Mouse (Mus musculus): ENCODE results near the gene Edf1. TPM values are rescaled to one million over a fixed set of nuclear protein-coding genes. Genes with fewer than 3 reads are reported as not detected.

The Edf1 gene
- total and polyA plus RNA-seq, 3 experiments = 188 to 215 (median 202) TPM

- TF ChIP-seq UBTF (IDR thresholded peaks at IDR 0.05; ENCODE audit: low read depth, low read length) = no peak
- peak; percentile 49 for TF ChIP-seq HCFC1 (IDR thresholded peaks at IDR 0.05; ENCODE audit: low read depth, low read length)
- no peak for TF ChIP-seq MAZ (IDR thresholded peaks at IDR 0.05; ENCODE audit: low read depth, low read length)
- TF ChIP-seq ZC3H11A (IDR thresholded peaks at IDR 0.05; ENCODE audit: low read depth, low read length) = no peak
- TF ChIP-seq NELFE (IDR thresholded peaks at IDR 0.05; ENCODE audit: low read depth, low read length) = no peak
- no peak for TF ChIP-seq NRF1 (IDR thresholded peaks at IDR 0.05; ENCODE audit: low read depth, low read length)
- TF ChIP-seq USF2 (conservative IDR thresholded peaks at IDR 0.05; ENCODE audit: low read depth, low read length) = peak; percentile 81
- no peak for TF ChIP-seq CTCF (conservative IDR thresholded peaks at IDR 0.05 in 1 of 2, IDR thresholded peaks at IDR 0.05 in 1 of 2; ENCODE audit: low read depth in 2 of 2, low read length in 2 of 2)
- TF ChIP-seq JUND (conservative IDR thresholded peaks at IDR 0.05; ENCODE audit: low read depth, low read length) = no peak
- peak; percentile 89 for TF ChIP-seq USF1 (IDR thresholded peaks at IDR 0.05; ENCODE audit: low read depth, low read length)
- peak; percentile 31; the same call in 1 of the 2 replicates for TF ChIP-seq SIN3A (IDR thresholded peaks at IDR 0.05; ENCODE audit: low read length)
- TF ChIP-seq KAT2A (IDR thresholded peaks at IDR 0.05; ENCODE audit: insufficient replicate concordance, low read length) = no peak
- no peak; the same call in 1 of the 2 replicates for TF ChIP-seq SMC3 (IDR thresholded peaks at IDR 0.05; ENCODE audit: low read depth, low read length)
- TF ChIP-seq BHLHE40 (IDR thresholded peaks at IDR 0.05; ENCODE audit: low read depth, low read length) = peak; percentile 99
- no peak; the same call in 1 of the 2 replicates for TF ChIP-seq IRF4 (IDR thresholded peaks at IDR 0.05; ENCODE audit: low read depth, low read length)
- TF ChIP-seq MAFK (IDR thresholded peaks at IDR 0.05; ENCODE audit: insufficient replicate concordance, low read length) = no peak
- TF ChIP-seq JUN (IDR thresholded peaks at IDR 0.05; ENCODE audit: insufficient read depth, low read depth, low read length) = 0 out of 2 replicates have a peak, but pooled peaks have one; percentile 9
- TF ChIP-seq POLR2AphosphoS2 (IDR thresholded peaks at IDR 0.05; ENCODE audit: low read depth, low read length) = no peak
- TF ChIP-seq PAX5 (IDR thresholded peaks at IDR 0.05; ENCODE audit: low read length) = no peak
- TF ChIP-seq TBP (conservative IDR thresholded peaks at IDR 0.05; ENCODE audit: low read depth, low read length) = peak; percentile 69
- no peak for TF ChIP-seq CHD2 (IDR thresholded peaks at IDR 0.05; ENCODE audit: low read length)
- peak; percentile 77 for TF ChIP-seq EP300 (IDR thresholded peaks at IDR 0.05; ENCODE audit: low read length)
Observed at GRCm38 (mm10) chr2:25534178-25534865, 23.3 kb upstream of the Edf1 start (continued).

- Histone ChIP-seq H3K4me1 (ENCODE audit: control insufficient read depth in 1 of 2, insufficient read depth in 2 of 2) (peaks cover 24 to 70% of the 10 kb centered on the region in 2 experiments), H3K79me2 (replicated peaks; ENCODE audit: control insufficient read depth, extremely low read depth, insufficient read depth, poor library complexity, severe bottlenecking) (peaks cover 35% of the 10 kb centered on the region), H3K4me3 (replicated peaks in 1 of 3; ENCODE audit: low read depth in 2 of 3, low read length in 2 of 3, poor library complexity in 1 of 3) (no peak overlapping the region), H3K27me3 (replicated peaks) (no peaks in the 10 kb centered on the region), H3K9me3 (replicated peaks; ENCODE audit: low read length) (no peaks in the 10 kb centered on the region), H3K9ac (ENCODE audit: insufficient read depth, low read depth) (peak overlapping the region; percentile 61; the same call in 1 of the 2 replicates), H3K4me2 (ENCODE audit: insufficient read depth, low read depth, poor library complexity, severe bottlenecking) (peak overlapping the region; percentile 46; the same call in 1 of the 2 replicates), H3K27ac (ENCODE audit: insufficient read depth, low read depth) (peak overlapping the region; percentile 95), H3K36me3 (replicated peaks in 1 of 2; ENCODE audit: control insufficient read depth in 1 of 2, insufficient read depth in 1 of 2, low read length in 1 of 2) (peaks cover 52 to 79% of the 10 kb centered on the region in 2 experiments)
- TF ChIP-seq MYC (IDR thresholded peaks at IDR 0.05; ENCODE audit: low read depth, low read length) (peak; percentile 97), CHD1 (IDR thresholded peaks at IDR 0.05; ENCODE audit: low read depth, low read length) (peak; percentile 10; the same call in 1 of the 2 replicates), BHLHE40 (IDR thresholded peaks at IDR 0.05; ENCODE audit: low read depth, low read length) (no peak), E2F4 (IDR thresholded peaks at IDR 0.05; ENCODE audit: insufficient replicate concordance, low read depth, low read length) (no peak), ZNF384 (IDR thresholded peaks at IDR 0.05; ENCODE audit: low read depth, low read length) (peak; percentile 81), SMC3 (IDR thresholded peaks at IDR 0.05; ENCODE audit: low read depth, low read length) (no peak), HCFC1 (IDR thresholded peaks at IDR 0.05; ENCODE audit: low read depth, low read length) (peak; percentile 1; the same call in 1 of the 2 replicates), USF1 (IDR thresholded peaks at IDR 0.05; ENCODE audit: low read depth, low read length) (peak; percentile 13; the same call in 1 of the 2 replicates), CHD2 (IDR thresholded peaks at IDR 0.05; ENCODE audit: low read length) (no peak), MAX (IDR thresholded peaks at IDR 0.05; ENCODE audit: low read length) (peak; percentile 85), ETS1 (conservative IDR thresholded peaks at IDR 0.05; ENCODE audit: low read depth, low read length) (no peak), USF2 (conservative IDR thresholded peaks at IDR 0.05; ENCODE audit: low read depth, low read length) (0 out of 2 replicates have a peak, but pooled peaks have one; percentile 28)
- in situ Hi-C loops (cut with MboI; ENCODE audit: low pct_ligation_motif_present, low pct_unique_long_range_greater_than_20kb, low sequenced_read_pairs) = no loop called here
- dilution Hi-C loops (cut with MboI; ENCODE audit: extremely low pct_ligation_motif_present, extremely low pct_unique_long_range_greater_than_20kb, low sequenced_read_pairs) = no loop called here
- DNase-seq (ENCODE audit: extremely low read depth) = no peak
Observed at GRCm38 (mm10) chr2:25534866-25535182, 22.8 kb upstream of the Edf1 start.
